Mouse (Mus musculus) embryonic facial prominence, embryonic 14.5 days (tissue): ENCODE measurements around the gene Cox20. TPM values are rescaled to one million over a fixed set of nuclear protein-coding genes. Genes with fewer than 3 reads are reported as not detected.
"Not testable (repeated sequence)": the region's sequence is repeated elsewhere in the genome, so short reads cannot be mapped to it uniquely, and the experiment has no call there.

Source experiments
- ATAC-seq: fragments of 200-750 bp; cut with Nextera tagmentation; 2 replicates; pipeline ENCODE4 v1.8.0; 2017; ENCODE audit warnings: low read depth, moderate number of reproducible peaks, moderate TSS enrichment
- DNase-seq: peaks from one replicate; pipeline ENCODE4 v3.0.0-alpha.2; 2015; ENCODE audit warnings: low spot score
- H3K27ac ChIP-seq: fragments of 300-500 bp; sonication (generic); replicated peaks from 2 replicates; pipeline ENCODE4 v1.5.1; 2014; ENCODE audit warnings: low read depth, mild to moderate bottlenecking, low read length, moderate library complexity
- H3K27me3 ChIP-seq: fragments of 300-500 bp; sonication (generic); replicated peaks from 2 replicates; pipeline ENCODE4 v1.6.1; 2014; ENCODE audit warnings: low read length; ENCODE audit not compliant: control insufficient read depth, insufficient read depth
- H3K36me3 ChIP-seq: fragments of 300-500 bp; sonication (generic); 2 replicates; pipeline ENCODE4 v1.6.1; 2014; ENCODE audit warnings: low read length, mixed read lengths; ENCODE audit not compliant: control insufficient read depth, insufficient read depth
- H3K4me1 ChIP-seq: fragments of 300-500 bp; sonication (generic); 2 replicates; pipeline ENCODE4 v1.6.1; 2014; ENCODE audit warnings: antibody characterized with exemption, low read length; ENCODE audit not compliant: control insufficient read depth, insufficient read depth
- H3K4me2 ChIP-seq: fragments of 300-500 bp; sonication (generic); 2 replicates; pipeline ENCODE4 v1.6.1; 2014; ENCODE audit warnings: low read depth, mild to moderate bottlenecking, low read length, moderate library complexity, mixed read lengths
- H3K4me3 ChIP-seq: fragments of 300-500 bp; sonication (generic); 2 replicates; pipeline ENCODE4 v1.5.1; 2014; ENCODE audit warnings: low read depth, mild to moderate bottlenecking, low read length
- H3K9ac ChIP-seq: fragments of 300-500 bp; sonication (generic); 2 replicates; pipeline ENCODE4 v1.6.1; 2014; ENCODE audit warnings: low read depth, mild to moderate bottlenecking, low read length, moderate library complexity, mixed read lengths
- H3K9me3 ChIP-seq: fragments of 300-500 bp; sonication (generic); 2 replicates; pipeline ENCODE4 v1.6.1; 2016; ENCODE audit warnings: low read length; ENCODE audit not compliant: control insufficient read depth
- WGBS: fragments of 180-500 bp; shearing (Covaris S2); extraction: QIAGEN DNeasy Blood & Tissue Kit; methylation state at CpG from one replicate; pipeline ENCODE4 v1.1.7; 2014; 5-methylcytosine and 5-hydroxymethylcytosine counted together
- polyA plus RNA-seq: library from polyadenylated mRNA; unstranded; fragments of >200 nt; fragmentation: Nextera tagmentation; extraction: Ambion mirVana; gene quantifications from 2 replicates; pipeline ENCODE4 v1.2.1, GENCODE M21; 2014

Cox20 gene
- polyA plus RNA-seq, 1 experiment from 2014 or later = 125 TPM

DNA sequence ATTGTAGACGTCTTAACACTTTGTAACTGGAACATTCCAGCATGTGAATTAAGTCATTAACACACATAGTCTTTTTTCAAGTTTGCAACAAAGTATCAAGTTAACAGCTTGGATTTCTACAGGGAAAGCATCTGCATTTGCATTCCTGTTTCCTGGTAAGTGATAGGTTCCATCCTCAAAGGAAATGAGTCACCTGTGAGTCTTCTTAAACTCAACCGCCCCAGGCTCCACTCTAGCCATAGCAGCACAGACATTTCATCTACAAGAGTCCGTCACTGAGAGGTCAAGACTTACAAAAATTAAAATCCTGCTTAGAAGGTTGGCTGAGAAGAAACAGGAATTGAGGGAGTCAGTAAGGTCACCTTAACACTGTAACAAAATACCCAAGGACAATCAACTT lies 27.2 kb upstream of the Cox20 start:
- Histone ChIP-seq H3K9ac (no peak overlapping the region), H3K27me3 (no peaks in the 10 kb centered on the region), H3K4me3 (no peak overlapping the region), H3K4me2 (no peak overlapping the region), H3K36me3 (no peaks in the 10 kb centered on the region), H3K9me3 (no peaks in the 10 kb centered on the region), H3K27ac (no peak overlapping the region), H3K4me1 (no peaks in the 10 kb centered on the region)
- WGBS = 66% methylated on average over 3 of the region's 3 CpGs
- DNase-seq = no peak
- no peak for ATAC-seq

DNA sequence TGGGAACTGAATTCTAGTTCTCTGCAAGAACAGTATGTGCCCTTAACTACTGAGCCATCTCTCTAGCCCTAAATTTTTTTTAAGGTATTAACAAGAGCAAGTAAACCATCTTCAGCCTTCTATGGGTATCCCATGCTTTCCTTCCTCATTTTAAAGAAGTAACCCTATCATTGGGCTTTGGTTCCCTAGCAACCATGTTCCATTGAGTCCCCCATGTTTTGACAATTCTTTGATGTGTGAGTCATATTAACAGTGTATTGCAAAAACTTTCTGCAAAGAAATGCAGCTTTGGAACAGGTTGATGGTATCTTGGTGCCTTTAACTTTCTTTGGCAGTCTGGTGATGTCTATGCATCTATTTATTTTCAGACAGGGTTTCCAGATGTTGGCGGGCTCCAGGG lies 24.9 kb upstream of the Cox20 start:
- Histone ChIP-seq H3K4me3 (no peak overlapping the region), H3K9me3 (no peaks in the 10 kb centered on the region), H3K36me3 (no peaks in the 10 kb centered on the region), H3K4me2 (no peak overlapping the region), H3K9ac (no peak overlapping the region), H3K27ac (no peak overlapping the region), H3K27me3 (no peaks in the 10 kb centered on the region), H3K4me1 (no peaks in the 10 kb centered on the region)
- DNase-seq (no peak), ATAC-seq (no peak)
- WGBS = 86% methylated on average over 1 of the region's 1 CpGs

DNA sequence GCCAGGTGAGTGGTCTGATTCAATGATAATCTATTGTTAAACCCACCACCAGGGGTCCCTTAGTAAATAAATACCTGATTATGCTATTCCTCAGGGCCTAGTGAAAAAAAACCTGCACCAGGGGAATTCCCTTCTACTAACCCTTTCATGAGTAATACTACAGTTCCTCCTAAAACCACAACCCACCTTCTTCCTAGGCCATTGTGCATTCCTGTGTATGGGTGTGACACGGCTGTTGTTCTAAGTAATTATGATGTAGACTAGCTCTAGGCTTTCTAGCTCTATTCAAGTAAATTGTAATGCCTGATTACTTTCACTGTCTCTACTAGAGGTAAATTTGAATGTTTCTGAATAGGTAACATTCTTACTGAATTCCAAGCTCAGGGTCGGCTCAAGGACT lies 17.7 kb upstream of the Cox20 start:
- not testable (repeated sequence) for H3K27ac ChIP-seq, ATAC-seq, H3K4me1 ChIP-seq, H3K36me3 ChIP-seq, H3K4me3 ChIP-seq, DNase-seq, H3K9me3 ChIP-seq, H3K9ac ChIP-seq, H3K4me2 ChIP-seq, H3K27me3 ChIP-seq
- 86% methylated on average over 2 of the region's 2 CpGs for WGBS

DNA sequence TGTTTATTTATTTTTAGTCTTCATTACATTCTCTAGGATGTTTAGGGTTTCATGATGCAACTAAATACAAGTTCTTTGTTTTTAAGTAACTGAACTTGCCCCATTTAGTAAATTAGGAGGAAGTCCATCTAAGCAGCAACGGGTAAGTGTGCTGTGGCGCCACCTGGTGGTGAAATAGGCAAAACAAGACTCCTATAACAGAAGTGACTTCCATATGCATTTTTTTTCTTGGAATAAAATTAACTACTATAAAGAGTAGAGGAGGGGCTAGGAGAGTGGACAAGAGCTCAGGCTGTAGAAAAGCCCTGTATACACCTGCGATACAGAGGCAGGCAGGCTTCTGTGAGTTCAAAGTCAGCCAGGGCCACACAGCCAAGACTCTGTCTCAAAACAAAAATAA lies 15.5 kb upstream of the Cox20 start:
- no peaks in the 10 kb centered on the region for H3K4me1 ChIP-seq
- ATAC-seq (no peak), DNase-seq (peak; percentile 72)
- no peak overlapping the region for H3K9ac ChIP-seq
- H3K36me3 ChIP-seq = no peaks in the 10 kb centered on the region
- H3K9me3 ChIP-seq = peaks cover 4% of the 10 kb centered on the region; the same call in 1 of the 2 replicates
- no peak overlapping the region for H3K27ac ChIP-seq
- H3K4me3 ChIP-seq = no peak overlapping the region
- H3K27me3 ChIP-seq = no peaks in the 10 kb centered on the region
- H3K4me2 ChIP-seq = no peak overlapping the region
- WGBS = 25% methylated on average over 3 of the region's 3 CpGs

GRCm38 (mm10) chr1:178309487-178309886 lies 9.4 kb upstream of the Cox20 start:
- no peak for ATAC-seq
- Histone ChIP-seq H3K9me3 (no peaks in the 10 kb centered on the region), H3K36me3 (no peaks in the 10 kb centered on the region), H3K9ac (no peak overlapping the region), H3K27me3 (no peaks in the 10 kb centered on the region), H3K4me3 (no peak overlapping the region), H3K4me1 (no peaks in the 10 kb centered on the region), H3K27ac (no peak overlapping the region), H3K4me2 (no peak overlapping the region)
- whole genome bisulfite sequencing = 63% methylated on average over 2 of the region's 2 CpGs
- no peak for DNase-seq

DNA sequence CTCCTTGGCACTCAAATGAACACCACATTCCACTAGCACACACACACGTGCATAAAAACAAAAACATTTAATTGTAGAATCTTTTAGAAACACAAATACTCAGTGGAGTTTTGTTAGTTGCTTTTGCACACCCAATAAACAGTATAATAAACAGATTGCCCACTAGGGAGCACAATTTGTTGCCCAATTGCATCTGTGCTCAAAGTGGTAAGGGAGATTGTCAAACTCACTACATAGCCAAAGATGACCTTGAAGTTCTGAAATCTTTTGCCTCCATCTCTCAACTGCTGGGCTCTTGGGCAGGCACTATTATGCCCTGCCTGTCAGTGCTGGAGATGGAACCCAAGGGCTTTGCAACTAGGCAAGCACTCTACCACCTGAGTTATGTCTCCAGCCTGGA lies 8.8 kb upstream of the Cox20 start:
- Histone ChIP-seq H3K4me2 (no peak overlapping the region), H3K4me1 (no peaks in the 10 kb centered on the region), H3K27me3 (no peaks in the 10 kb centered on the region), H3K9ac (no peak overlapping the region), H3K9me3 (no peaks in the 10 kb centered on the region), H3K4me3 (no peak overlapping the region), H3K27ac (no peak overlapping the region), H3K36me3 (no peaks in the 10 kb centered on the region)
- no peak for ATAC-seq
- 55% methylated on average over 1 of the region's 1 CpGs for WGBS
- no peak for DNase-seq

DNA sequence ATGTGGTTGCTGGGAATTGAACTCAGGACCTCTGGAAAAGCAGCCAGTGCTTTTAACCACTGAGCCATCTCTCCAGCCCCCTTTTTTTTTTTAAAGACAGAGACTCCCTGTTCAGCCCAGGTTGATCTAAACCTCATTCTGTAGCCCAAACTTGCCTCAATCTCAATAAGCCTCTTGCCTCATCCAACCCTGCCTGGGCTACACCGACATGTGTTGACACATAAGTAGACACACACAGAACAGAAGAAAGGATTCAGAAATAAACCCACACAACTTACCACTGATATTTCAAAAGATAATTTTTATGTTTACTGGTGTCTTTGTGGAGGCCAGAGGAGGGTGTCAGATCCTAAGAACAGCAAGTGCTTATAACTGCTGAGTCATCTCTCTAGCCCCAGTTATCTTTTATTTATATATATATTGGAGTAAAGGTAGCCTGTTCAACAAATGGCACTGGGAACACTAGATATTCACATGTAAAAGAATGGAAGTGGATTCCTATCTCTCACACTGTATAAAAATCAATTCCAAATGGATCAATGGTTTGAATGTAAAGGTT lies 5.8 kb upstream of the Cox20 start:
- no peak for ATAC-seq
- Histone ChIP-seq H3K4me1 (peaks cover 9% of the 10 kb centered on the region; the same call in 1 of the 2 replicates), H3K27me3 (no peaks in the 10 kb centered on the region), H3K9ac (no peak overlapping the region), H3K36me3 (no peaks in the 10 kb centered on the region), H3K4me2 (no peak overlapping the region), H3K4me3 (no peak overlapping the region), H3K27ac (no peak overlapping the region), H3K9me3 (no peaks in the 10 kb centered on the region)
- DNase-seq = no peak
- WGBS = 94% methylated on average over 1 of the region's 1 CpGs

- DNase-seq = no peak
- Histone ChIP-seq H3K4me1 (peaks cover 9% of the 10 kb centered on the region; the same call in 1 of the 2 replicates), H3K27me3 (no peaks in the 10 kb centered on the region), H3K4me3 (no peak overlapping the region), H3K4me2 (no peak overlapping the region), H3K36me3 (no peaks in the 10 kb centered on the region), H3K27ac (no peak overlapping the region), H3K9ac (no peak overlapping the region), H3K9me3 (no peaks in the 10 kb centered on the region)
- 85% methylated on average over 2 of the region's 2 CpGs for WGBS
- ATAC-seq = no peak
Observed at GRCm38 (mm10) chr1:178314236-178314635, 4.7 kb upstream of the Cox20 start.

DNA sequence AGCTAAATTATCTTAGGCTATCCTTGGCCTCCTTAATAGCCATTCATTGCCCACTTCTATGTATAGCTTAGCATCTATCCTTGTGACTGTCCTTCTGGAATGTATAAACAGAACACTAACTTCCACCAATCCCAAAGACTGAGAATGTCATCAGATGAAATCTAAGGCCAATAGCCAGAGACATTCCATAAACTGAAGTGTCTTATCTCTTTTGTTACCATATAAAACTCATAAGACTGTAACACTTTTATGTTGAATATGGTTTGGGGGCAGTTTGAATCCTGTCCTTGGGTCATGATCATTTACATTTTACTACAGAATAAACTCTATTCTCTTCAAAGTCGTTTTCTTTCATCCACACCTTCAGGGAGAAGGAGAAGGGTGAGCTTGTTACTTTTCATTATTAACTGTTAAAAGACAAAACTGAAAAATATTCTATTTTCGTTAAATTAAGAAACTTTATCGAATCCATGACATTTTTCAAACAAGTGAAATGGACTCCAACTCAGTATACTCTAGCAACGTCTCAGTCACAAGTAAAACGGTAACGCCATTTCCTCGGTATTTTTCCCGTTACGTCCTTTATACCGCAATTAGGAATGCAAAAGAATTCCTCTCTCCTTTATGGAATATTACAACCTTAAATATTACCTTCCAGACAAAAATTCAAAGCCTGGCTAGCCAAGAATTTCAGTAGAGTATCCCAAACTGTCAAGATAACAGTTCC lies 1.5 kb upstream of the Cox20 start:
- Histone ChIP-seq H3K27me3 (no peaks in the 10 kb centered on the region), H3K9me3 (no peaks in the 10 kb centered on the region), H3K4me1 (peaks cover 24% of the 10 kb centered on the region), H3K9ac (peak overlapping the region; percentile 83), H3K4me3 (peak overlapping the region; percentile 68), H3K4me2 (peak overlapping the region; percentile 75), H3K36me3 (peaks cover 21% of the 10 kb centered on the region), H3K27ac (peak overlapping the region; percentile 98)
- ATAC-seq (no peak), DNase-seq (peak; percentile 27)
- WGBS = 36% methylated on average over 10 of the region's 10 CpGs
